Mouse (Mus musculus): Measurements from ENCODE around the gene Dpep1.
"Not testable (repeated sequence)": the region's sequence is repeated elsewhere in the genome, so short reads cannot be mapped to it uniquely, and the experiment has no call there.

Dpep1 gene

GRCm38 (mm10) chr8:123185566-123186409, at the start of gene Dpep1:
TSS of gene Dpep1 (plus strand) at chr8:123186242.
- no peak for DNase-seq

- DNase-seq: no peak
Observed at GRCm38 (mm10) chr8:123136287-123136686, 49.8 kb upstream of the Dpep1 start.

- DNase-seq: no peak
Observed at GRCm38 (mm10) chr8:123137645-123138077, 48.4 kb upstream of the Dpep1 start.

- DNase-seq: no peak
Observed at GRCm38 (mm10) chr8:123138741-123139140, 47.3 kb upstream of the Dpep1 start.

- no peak for DNase-seq
Observed at GRCm38 (mm10) chr8:123141741-123142462, 44.1 kb upstream of the Dpep1 start.

- DNase-seq: no peak
Observed at GRCm38 (mm10) chr8:123145279-123145678, 40.8 kb upstream of the Dpep1 start.

- DNase-seq: no peak
Observed at GRCm38 (mm10) chr8:123146390-123146789, 39.7 kb upstream of the Dpep1 start.

GRCm38 (mm10) chr8:123150737-123151171, 35.3 kb upstream of the Dpep1 start:
- no peak for DNase-seq

GRCm38 (mm10) chr8:123155177-123155576, 30.9 kb upstream of the Dpep1 start:
- DNase-seq: no peak

GRCm38 (mm10) chr8:123156070-123156773, 29.8 kb upstream of the Dpep1 start:
- DNase-seq: no peak

- DNase-seq: no peak
Observed at GRCm38 (mm10) chr8:123157888-123158465, 28.1 kb upstream of the Dpep1 start, which contains the start of gene Sult5a1. TSS of gene Sult5a1 (minus strand) at chr8:123158315.

GRCm38 (mm10) chr8:123181391-123181790, 4.7 kb upstream of the Dpep1 start:
- no peak for DNase-seq

GRCm38 (mm10) chr8:123188006-123188405, 2.0 kb downstream of the Dpep1 start:
- no peak for DNase-seq

- DNase-seq: no peak
Observed at GRCm38 (mm10) chr8:123188841-123189240, 2.8 kb downstream of the Dpep1 start.

GRCm38 (mm10) chr8:123190678-123191077, 4.6 kb downstream of the Dpep1 start:
- peak; percentile 41 to 49 for DNase-seq

GRCm38 (mm10) chr8:123191908-123192307, 5.9 kb downstream of the Dpep1 start:
- DNase-seq: no peak

- no peak for DNase-seq
Observed at GRCm38 (mm10) chr8:123193771-123194170, 7.7 kb downstream of the Dpep1 start.

- not testable (repeated sequence) for DNase-seq
Observed at GRCm38 (mm10) chr8:123197016-123197415, 11.0 kb downstream of the Dpep1 start.

- no peak for DNase-seq
Observed at GRCm38 (mm10) chr8:123199864-123200263, 13.8 kb downstream of the Dpep1 start.

GRCm38 (mm10) chr8:123202288-123202687, 16.2 kb downstream of the Dpep1 start:
- DNase-seq: peak; percentile 39 to 59

GRCm38 (mm10) chr8:123203571-123203970, 17.5 kb downstream of the Dpep1 start:
- DNase-seq: no peak

GRCm38 (mm10) chr8:123211876-123212275, 25.8 kb downstream of the Dpep1 start:
- DNase-seq: no peak
